24 mouse cellular contexts compared by ENCODE assay signal in the genomic region with DNA sequence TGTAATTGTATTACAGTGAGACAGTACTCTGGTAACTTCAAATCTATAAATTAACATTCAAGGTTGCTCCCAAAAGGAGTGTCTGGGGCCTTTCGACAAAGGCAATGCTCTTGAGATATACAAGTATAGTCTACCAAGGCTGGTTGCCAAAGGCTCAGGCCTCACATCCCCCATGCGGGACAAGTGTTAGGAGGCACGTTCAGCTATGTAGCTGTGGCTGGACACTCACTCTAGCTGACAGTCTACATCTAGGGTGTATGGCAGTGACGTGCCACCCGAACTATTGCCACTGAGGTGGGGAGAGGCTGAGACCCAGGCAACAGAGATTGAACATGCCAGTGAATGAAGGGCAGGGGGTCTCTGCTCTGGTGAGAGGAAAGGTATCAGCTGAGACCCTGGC.
"Had no signal": no experiment of that assay in that cellular context is flagged by ENCODE, and none has a peak within 500 bp of the region (broad histone marks: within the 10 kb centered on the region; RNA-seq: fewer than 3 reads in every experiment).

No protein-coding gene starts in this region.

- H3K4me3 ChIP-seq: heart, embryonic 10.5 days; heart, embryonic 12.5 days; hindbrain, embryonic 13.5 days; hindbrain, embryonic 15.5 days; kidney, embryonic 15.5 days; limb, embryonic 13.5 days; limb, embryonic 15.5 days; liver, embryonic 12.5 days had no signal

- H3K27ac ChIP-seq: heart, embryonic 10.5 days; hindbrain, embryonic 13.5 days; hindbrain, embryonic 15.5 days; hindbrain, postnatal 0 days; kidney, embryonic 15.5 days; kidney, postnatal 0 days; limb, embryonic 13.5 days; limb, embryonic 15.5 days; liver, embryonic 12.5 days; liver, embryonic 14.5 days had no signal

- H3K4me2 ChIP-seq: heart, embryonic 12.5 days; hindbrain, embryonic 13.5 days; hindbrain, embryonic 15.5 days; kidney, embryonic 15.5 days; limb, embryonic 13.5 days; limb, embryonic 15.5 days; liver, embryonic 12.5 days had no signal

- H3K9me3 ChIP-seq: heart, embryonic 10.5 days; heart, embryonic 12.5 days; hindbrain, embryonic 13.5 days; hindbrain, embryonic 15.5 days; kidney, embryonic 15.5 days; limb, embryonic 13.5 days; limb, embryonic 15.5 days; liver, embryonic 12.5 days had no signal

- H3K4me1 ChIP-seq: heart, embryonic 10.5 days; heart, embryonic 12.5 days; kidney, embryonic 15.5 days; limb, embryonic 13.5 days; limb, embryonic 15.5 days; liver, embryonic 12.5 days had no signal

- DNase-seq: forebrain, postnatal 0 days; gastrocnemius, postnatal 14 days; gastrocnemius, postnatal 36 days; heart, adult 11 months; kidney, adult 11 months; kidney, adult 2 months; kidney, adult 9 months; kidney, postnatal 14 days; kidney, postnatal 36 days; layer of hippocampus, adult 9-11 months; layer of hippocampus, postnatal 36 days; left cerebral cortex, postnatal 4 days had no signal

- H3K27me3 ChIP-seq: hindbrain, embryonic 15.5 days had no signal

- H3K9ac ChIP-seq: forebrain, postnatal 0 days; heart, embryonic 12.5 days; hindbrain, embryonic 13.5 days; hindbrain, embryonic 15.5 days; kidney, embryonic 15.5 days; limb, embryonic 13.5 days; limb, embryonic 15.5 days; liver, embryonic 12.5 days; liver, embryonic 14.5 days had no signal

- ATAC-seq: forebrain, postnatal 0 days; hindbrain, postnatal 0 days; intestine, embryonic 16.5 days; liver, embryonic 12.5 days had no signal

- H3K36me3 ChIP-seq: heart, embryonic 10.5 days; heart, embryonic 12.5 days; hindbrain, embryonic 13.5 days; hindbrain, embryonic 15.5 days; kidney, embryonic 15.5 days; limb, embryonic 13.5 days; limb, embryonic 15.5 days; liver, embryonic 12.5 days had no signal
